ENCODE assay signal across 8 mouse cellular contexts in genomic region chr7:100550338-100551007, GRCm38 (mm10). TPM values are rescaled to one million over a fixed set of nuclear protein-coding genes. Genes with fewer than 3 reads are reported as not detected.
DNase-seq lines count a peak whose midpoint lies in the region; ATAC-seq lines count a peak whose summit lies in the region.

No protein-coding gene starts in this region.

- no peak overlapping the region for H3K4me3 ChIP-seq in forebrain, embryonic 15.5 days
- H3K4me3 ChIP-seq in forebrain, embryonic 12.5 days (replicated peaks): no peak overlapping the region
- H3K4me3 ChIP-seq in midbrain, embryonic 14.5 days (replicated peaks; ENCODE audit: low read depth, low read length): no peak overlapping the region
- H3K4me3 ChIP-seq in midbrain, embryonic 11.5 days (ENCODE audit: low read depth, low read length): no peak overlapping the region
- no peak overlapping the region for H3K4me3 ChIP-seq in forebrain, embryonic 16.5 days (replicated peaks; ENCODE audit: low read length)

- no peaks in the 10 kb centered on the region for H3K9me3 ChIP-seq in forebrain, embryonic 15.5 days
- no peaks in the 10 kb centered on the region for H3K9me3 ChIP-seq in forebrain, embryonic 12.5 days
- no peaks in the 10 kb centered on the region for H3K9me3 ChIP-seq in midbrain, embryonic 14.5 days (ENCODE audit: control insufficient read depth, low read length)
- no peaks in the 10 kb centered on the region for H3K9me3 ChIP-seq in midbrain, embryonic 11.5 days (ENCODE audit: control insufficient read depth, low read length)
- H3K9me3 ChIP-seq in forebrain, embryonic 16.5 days (ENCODE audit: control insufficient read depth, low read length): no peaks in the 10 kb centered on the region

- DNase-seq in midbrain, embryonic 14.5 days: peak; percentile 62
- no peak for DNase-seq in midbrain, embryonic 11.5 days (ENCODE audit: low spot score, missing footprints)
- DNase-seq in left cerebral cortex, postnatal 14 days (ENCODE audit: low spot score in 2 of 2): peak; percentile 69 to 82
- no peak for DNase-seq in T-cell, adult 2 months (ENCODE audit: low spot score)

- peaks cover 15% of the 10 kb centered on the region for H3K4me1 ChIP-seq in forebrain, embryonic 15.5 days
- peaks cover 7% of the 10 kb centered on the region for H3K4me1 ChIP-seq in forebrain, embryonic 12.5 days
- peaks cover 5% of the 10 kb centered on the region; the same call in 1 of the 2 replicates for H3K4me1 ChIP-seq in midbrain, embryonic 14.5 days (ENCODE audit: control insufficient read depth, insufficient read depth, low read length)
- H3K4me1 ChIP-seq in midbrain, embryonic 11.5 days (ENCODE audit: control insufficient read depth, insufficient read depth, low read length): peaks cover 6% of the 10 kb centered on the region; the same call in 1 of the 2 replicates
- H3K4me1 ChIP-seq in forebrain, embryonic 16.5 days (replicated peaks; ENCODE audit: control insufficient read depth, insufficient read depth, low read length): peaks cover 10% of the 10 kb centered on the region

- intact Hi-C loops in left cerebral cortex, postnatal 14 days (cut with DNase I): loop anchor here (5.0 kb wide), 1 partner anchor 57 kb away; the partner anchor contains the start of genes Mrpl48 and Rab6a

- WGBS in forebrain, embryonic 15.5 days: 49% methylated on average over 5 of the region's 5 CpGs
- WGBS in forebrain, embryonic 12.5 days: 66% methylated on average over 5 of the region's 5 CpGs
- WGBS in midbrain, embryonic 14.5 days: 66% methylated on average over 5 of the region's 5 CpGs
- WGBS in midbrain, embryonic 11.5 days: 73% methylated on average over 5 of the region's 5 CpGs
- 43% methylated on average over 5 of the region's 5 CpGs for WGBS in forebrain, embryonic 16.5 days

- no peak overlapping the region for H3K4me2 ChIP-seq in forebrain, embryonic 15.5 days (replicated peaks)
- H3K4me2 ChIP-seq in forebrain, embryonic 12.5 days: no peak overlapping the region
- H3K4me2 ChIP-seq in midbrain, embryonic 14.5 days (ENCODE audit: low read length): no peak overlapping the region
- no peak overlapping the region for H3K4me2 ChIP-seq in midbrain, embryonic 11.5 days
- H3K4me2 ChIP-seq in forebrain, embryonic 16.5 days (ENCODE audit: low read length): no peak overlapping the region

- no peaks in the 10 kb centered on the region for H3K27me3 ChIP-seq in forebrain, embryonic 15.5 days
- H3K27me3 ChIP-seq in forebrain, embryonic 12.5 days: no peaks in the 10 kb centered on the region
- H3K27me3 ChIP-seq in midbrain, embryonic 14.5 days (ENCODE audit: control insufficient read depth, insufficient read depth, low read length): no peaks in the 10 kb centered on the region
- H3K27me3 ChIP-seq in midbrain, embryonic 11.5 days (ENCODE audit: control insufficient read depth, insufficient read depth, low read length): no peaks in the 10 kb centered on the region
- no peaks in the 10 kb centered on the region for H3K27me3 ChIP-seq in forebrain, embryonic 16.5 days (replicated peaks; ENCODE audit: control insufficient read depth, insufficient read depth, low read length)

- no peak overlapping the region for H3K9ac ChIP-seq in forebrain, embryonic 15.5 days (replicated peaks)
- H3K9ac ChIP-seq in forebrain, embryonic 12.5 days: no peak overlapping the region
- no peak overlapping the region for H3K9ac ChIP-seq in midbrain, embryonic 14.5 days (replicated peaks; ENCODE audit: low read length)
- no peak overlapping the region for H3K9ac ChIP-seq in midbrain, embryonic 11.5 days (ENCODE audit: low read length)
- no peak overlapping the region for H3K9ac ChIP-seq in forebrain, embryonic 16.5 days (replicated peaks; ENCODE audit: low read depth, low read length)

- H3K27ac ChIP-seq in forebrain, embryonic 15.5 days (replicated peaks): no peak overlapping the region
- no peak overlapping the region for H3K27ac ChIP-seq in forebrain, embryonic 12.5 days
- H3K27ac ChIP-seq in midbrain, embryonic 14.5 days (replicated peaks; ENCODE audit: low read depth, low read length): no peak overlapping the region
- no peak overlapping the region for H3K27ac ChIP-seq in midbrain, embryonic 11.5 days (ENCODE audit: low read depth, low read length)
- H3K27ac ChIP-seq in forebrain, embryonic 16.5 days (ENCODE audit: low read length): no peak overlapping the region

- H3K36me3 ChIP-seq in forebrain, embryonic 15.5 days: no peaks in the 10 kb centered on the region
- 0 out of 2 replicates have a peak, but pooled peaks cover 7% of the 10 kb centered on the region for H3K36me3 ChIP-seq in forebrain, embryonic 12.5 days (replicated peaks)
- H3K36me3 ChIP-seq in midbrain, embryonic 14.5 days (ENCODE audit: control insufficient read depth, insufficient read depth, low read length): peaks cover 18% of the 10 kb centered on the region
- H3K36me3 ChIP-seq in midbrain, embryonic 11.5 days (ENCODE audit: control insufficient read depth, insufficient read depth, low read length): no peaks in the 10 kb centered on the region
- no peaks in the 10 kb centered on the region for H3K36me3 ChIP-seq in forebrain, embryonic 16.5 days (ENCODE audit: control insufficient read depth, insufficient read depth)

- ATAC-seq in forebrain, embryonic 15.5 days (replicated peaks): 0 out of 2 replicates have a peak, but pooled peaks have one; percentile 41
- ATAC-seq in forebrain, embryonic 12.5 days (ENCODE audit: low FRiP score): no peak
- no peak for ATAC-seq in midbrain, embryonic 14.5 days (ENCODE audit: low FRiP score, low TSS enrichment)
- no peak for ATAC-seq in midbrain, embryonic 11.5 days (ENCODE audit: low FRiP score)
- 0 out of 2 replicates have a peak, but pooled peaks have one; percentile 29 for ATAC-seq in forebrain, embryonic 16.5 days
- no peak for ATAC-seq in erythroblast, adult 5-6 weeks (replicated peaks; ENCODE audit: low FRiP score, poor library complexity, severe bottlenecking)

RNA-seq across cellular contexts. Expression of gene Coa4, which starts 13.6 kb away (rescaled TPM):
- polyA plus RNA-seq in forebrain, embryonic 15.5 days (2015; fragmentation: Nextera tagmentation; extraction: Ambion mirVana): 14.1 and 14.9 TPM in 2 replicates
- 12.6 and 15.1 TPM in 2 replicates for polyA plus RNA-seq in forebrain, embryonic 12.5 days (2016; fragmentation: Nextera tagmentation; extraction: Ambion mirVana)
- polyA plus RNA-seq in midbrain, embryonic 14.5 days (2014; fragmentation: Nextera tagmentation; extraction: Ambion mirVana): 16.5 and 16.6 TPM in 2 replicates
- polyA plus RNA-seq in midbrain, embryonic 11.5 days (2014; fragmentation: Nextera tagmentation; extraction: Ambion mirVana): 15.7 and 22.8 TPM in 2 replicates
- polyA plus RNA-seq in forebrain, embryonic 16.5 days (2015; fragmentation: Nextera tagmentation; extraction: Ambion mirVana): 10.1 and 12.3 TPM in 2 replicates
- 10 to 100 TPM in 1 of 2 experiments, 1 to 10 TPM in 1; 9.4 to 10.6 TPM for total RNA-seq in left cerebral cortex, postnatal 14 days (2021)
- total RNA-seq in erythroblast, adult 5-6 weeks (2015; ENCODE audit: low replicate concordance): 1.7 and 4.0 TPM in 2 replicates
- 6.7 and 9.8 TPM in 2 replicates for total RNA-seq in erythroblast, adult 5-6 weeks (2017; ENCODE audit: low replicate concordance)

RNA-seq across cellular contexts. Expression of gene Dnajb13, which starts 35.7 kb away (rescaled TPM):
- 2.6 and 4.9 TPM in 2 replicates for polyA plus RNA-seq in forebrain, embryonic 15.5 days (2015; fragmentation: Nextera tagmentation; extraction: Ambion mirVana)
- polyA plus RNA-seq in forebrain, embryonic 12.5 days (2016; fragmentation: Nextera tagmentation; extraction: Ambion mirVana): 0.67 and 1.1 TPM in 2 replicates
- polyA plus RNA-seq in midbrain, embryonic 14.5 days (2014; fragmentation: Nextera tagmentation; extraction: Ambion mirVana): 2.0 and 3.7 TPM in 2 replicates
- 0.33 and 0.52 TPM in 2 replicates for polyA plus RNA-seq in midbrain, embryonic 11.5 days (2014; fragmentation: Nextera tagmentation; extraction: Ambion mirVana)
- polyA plus RNA-seq in forebrain, embryonic 16.5 days (2015; fragmentation: Nextera tagmentation; extraction: Ambion mirVana): 3.0 and 3.3 TPM in 2 replicates
- total RNA-seq in left cerebral cortex, postnatal 14 days (2021): under 1 TPM; 0.36 to 0.66 TPM
- total RNA-seq in erythroblast, adult 5-6 weeks (2015; ENCODE audit: low replicate concordance): 1.5 TPM in 1 of 2 replicates, not detected in the other
- 2.6 and 9.2 TPM in 2 replicates for total RNA-seq in erythroblast, adult 5-6 weeks (2017; ENCODE audit: low replicate concordance)

RNA-seq across cellular contexts. Expression of gene Rab6a, which starts 56.7 kb away (rescaled TPM):
- 194 and 207 TPM in 2 replicates for polyA plus RNA-seq in forebrain, embryonic 15.5 days (2015; fragmentation: Nextera tagmentation; extraction: Ambion mirVana)
- polyA plus RNA-seq in forebrain, embryonic 12.5 days (2016; fragmentation: Nextera tagmentation; extraction: Ambion mirVana): 146 and 157 TPM in 2 replicates
- polyA plus RNA-seq in midbrain, embryonic 14.5 days (2014; fragmentation: Nextera tagmentation; extraction: Ambion mirVana): 272 and 300 TPM in 2 replicates
- 180 and 198 TPM in 2 replicates for polyA plus RNA-seq in midbrain, embryonic 11.5 days (2014; fragmentation: Nextera tagmentation; extraction: Ambion mirVana)
- 209 and 217 TPM in 2 replicates for polyA plus RNA-seq in forebrain, embryonic 16.5 days (2015; fragmentation: Nextera tagmentation; extraction: Ambion mirVana)
- total RNA-seq in left cerebral cortex, postnatal 14 days (2021): 100 to 1,000 TPM; 389 to 396 TPM
- 60.5 and 60.6 TPM in 2 replicates for total RNA-seq in erythroblast, adult 5-6 weeks (2015; ENCODE audit: low replicate concordance)
- 62.5 and 81.7 TPM in 2 replicates for total RNA-seq in erythroblast, adult 5-6 weeks (2017; ENCODE audit: low replicate concordance)

RNA-seq across cellular contexts. Expression of gene Ucp2, which starts 57.3 kb away (rescaled TPM):
- 47.4 and 48.4 TPM in 2 replicates for polyA plus RNA-seq in forebrain, embryonic 15.5 days (2015; fragmentation: Nextera tagmentation; extraction: Ambion mirVana)
- polyA plus RNA-seq in forebrain, embryonic 12.5 days (2016; fragmentation: Nextera tagmentation; extraction: Ambion mirVana): 83.8 and 93.1 TPM in 2 replicates
- polyA plus RNA-seq in midbrain, embryonic 14.5 days (2014; fragmentation: Nextera tagmentation; extraction: Ambion mirVana): 47.0 and 55.6 TPM in 2 replicates
- polyA plus RNA-seq in midbrain, embryonic 11.5 days (2014; fragmentation: Nextera tagmentation; extraction: Ambion mirVana): 67.0 and 80.4 TPM in 2 replicates
- 42.3 and 49.6 TPM in 2 replicates for polyA plus RNA-seq in forebrain, embryonic 16.5 days (2015; fragmentation: Nextera tagmentation; extraction: Ambion mirVana)
- total RNA-seq in left cerebral cortex, postnatal 14 days (2021): 10 to 100 TPM; 67.7 to 85.6 TPM
- total RNA-seq in erythroblast, adult 5-6 weeks (2015; ENCODE audit: low replicate concordance): 1,034 and 1,242 TPM in 2 replicates
- total RNA-seq in erythroblast, adult 5-6 weeks (2017; ENCODE audit: low replicate concordance): 1,143 and 1,228 TPM in 2 replicates

RNA-seq across cellular contexts. Expression of gene Mrpl48, which starts 57.6 kb away (rescaled TPM):
- polyA plus RNA-seq in forebrain, embryonic 15.5 days (2015; fragmentation: Nextera tagmentation; extraction: Ambion mirVana): 74.9 and 76.3 TPM in 2 replicates
- polyA plus RNA-seq in forebrain, embryonic 12.5 days (2016; fragmentation: Nextera tagmentation; extraction: Ambion mirVana): 55.7 and 59.6 TPM in 2 replicates
- polyA plus RNA-seq in midbrain, embryonic 14.5 days (2014; fragmentation: Nextera tagmentation; extraction: Ambion mirVana): 91.3 and 95.9 TPM in 2 replicates
- 62.9 and 70.2 TPM in 2 replicates for polyA plus RNA-seq in midbrain, embryonic 11.5 days (2014; fragmentation: Nextera tagmentation; extraction: Ambion mirVana)
- polyA plus RNA-seq in forebrain, embryonic 16.5 days (2015; fragmentation: Nextera tagmentation; extraction: Ambion mirVana): 70.1 and 73.5 TPM in 2 replicates
- 10 to 100 TPM; 54.5 to 55.7 TPM for total RNA-seq in left cerebral cortex, postnatal 14 days (2021)
- 3.5 and 27.4 TPM in 2 replicates for total RNA-seq in erythroblast, adult 5-6 weeks (2015; ENCODE audit: low replicate concordance)
- total RNA-seq in erythroblast, adult 5-6 weeks (2017; ENCODE audit: low replicate concordance): 7.1 and 40.0 TPM in 2 replicates

Comparison
In these comparisons a context has a peak if more than half of its experiments do, and no peak if none do; other contexts are left out.
1. ATAC-seq: peak in forebrain, embryonic 15.5 days (single experiment) and forebrain, embryonic 16.5 days (single experiment); none in forebrain, embryonic 12.5 days (single experiment), midbrain, embryonic 14.5 days (single experiment), midbrain, embryonic 11.5 days (single experiment) and erythroblast, adult 5-6 weeks (single experiment).
2. DNase-seq: peak in midbrain, embryonic 14.5 days (single experiment) and left cerebral cortex, postnatal 14 days (2 of 2); none in midbrain, embryonic 11.5 days (single experiment) and T-cell, adult 2 months (single experiment).